Mouse (Mus musculus): ENCODE results near the gene Ucp1. TPM values are rescaled to one million over a fixed set of nuclear protein-coding genes. Genes with fewer than 3 reads are reported as not detected.

The Ucp1 gene
- polyA plus RNA-seq, 2 experiments from 2014 or later, result not detected

DNA sequence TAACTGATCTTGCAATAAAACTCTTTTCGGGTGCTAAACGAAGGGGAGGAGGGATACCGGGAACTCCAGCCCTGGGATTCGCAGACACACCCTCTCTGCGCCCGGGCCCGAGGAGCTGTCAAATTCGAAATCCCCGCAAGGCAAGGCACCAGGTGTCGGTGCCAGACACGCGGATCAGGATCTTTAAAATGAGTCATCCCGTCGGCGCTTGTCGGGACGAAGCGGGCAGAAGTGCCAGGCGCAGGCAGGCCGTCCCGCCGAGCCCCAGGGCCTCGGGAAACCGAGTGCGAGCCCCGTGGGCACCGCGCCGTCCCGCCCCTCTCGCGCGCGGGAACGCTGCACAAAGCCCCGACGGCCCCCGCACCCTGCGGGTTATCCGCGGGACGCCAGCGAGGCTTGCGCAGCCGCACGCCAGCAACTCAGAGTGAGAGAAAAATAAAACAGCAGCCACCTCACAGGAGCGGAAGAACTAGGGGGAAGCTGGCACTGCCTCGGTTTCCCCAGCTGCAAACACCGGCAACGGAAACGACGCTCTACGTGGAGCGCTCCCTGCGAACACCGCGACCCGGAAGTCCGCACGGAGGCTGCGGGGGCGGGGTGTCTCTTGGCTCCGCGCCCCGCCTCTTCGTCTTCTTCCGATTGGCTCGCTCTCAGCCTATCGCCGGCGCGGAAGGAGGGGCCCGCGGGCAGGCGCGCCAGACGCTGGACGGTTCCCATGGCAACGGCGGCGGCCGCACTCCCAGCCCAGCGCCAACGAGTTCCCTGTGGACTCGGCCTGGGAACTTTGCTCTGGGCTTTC, 41.9 kb downstream of the Ucp1 start, which contains the start of gene Elmod2:
Gene Elmod2, minus strand, starts transcription at position 588 of the 799 bp plus-strand sequence.
- ATAC-seq, result peak; percentile 99

DNA sequence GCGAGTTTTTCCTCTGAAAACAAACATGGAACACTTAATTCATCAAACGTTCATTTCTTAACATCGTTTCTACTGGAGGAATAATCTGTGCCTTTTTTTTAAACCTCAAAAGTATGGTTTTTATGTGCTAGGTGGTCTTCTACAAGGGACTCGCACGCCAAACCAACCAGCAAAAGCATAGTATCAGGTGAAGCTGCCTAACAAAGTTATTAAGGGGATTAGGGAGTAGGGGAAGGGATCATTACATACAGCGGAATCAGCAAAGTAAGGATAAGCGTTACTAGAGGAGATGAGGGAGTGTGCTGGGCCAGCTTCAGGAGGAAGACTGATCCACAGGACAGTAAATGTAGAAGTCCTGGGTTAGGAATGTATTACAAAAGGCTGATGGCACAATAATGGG, 42.7 kb downstream of the Ucp1 start:
- ATAC-seq, result no peak

DNA sequence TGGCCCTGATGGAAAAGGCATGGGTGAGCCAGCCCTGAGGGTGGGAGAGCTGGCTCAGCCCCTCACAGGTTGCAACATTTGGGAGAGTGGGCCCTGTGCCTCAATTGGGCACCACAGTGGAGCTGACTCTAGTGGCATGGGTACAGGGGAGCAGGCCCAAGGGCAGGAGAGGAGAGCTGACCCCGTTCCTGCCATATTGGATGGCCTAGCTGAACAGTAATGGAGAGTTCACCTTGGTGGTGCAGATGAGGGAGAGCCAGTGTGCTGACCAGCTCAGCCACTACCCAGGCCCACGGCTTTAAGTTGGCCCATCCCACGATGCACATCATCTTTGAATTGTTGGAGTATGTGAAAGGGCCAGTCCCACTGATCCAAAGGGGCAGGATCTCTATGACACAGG, 51.9 kb downstream of the Ucp1 start:
- ATAC-seq, result no peak

DNA sequence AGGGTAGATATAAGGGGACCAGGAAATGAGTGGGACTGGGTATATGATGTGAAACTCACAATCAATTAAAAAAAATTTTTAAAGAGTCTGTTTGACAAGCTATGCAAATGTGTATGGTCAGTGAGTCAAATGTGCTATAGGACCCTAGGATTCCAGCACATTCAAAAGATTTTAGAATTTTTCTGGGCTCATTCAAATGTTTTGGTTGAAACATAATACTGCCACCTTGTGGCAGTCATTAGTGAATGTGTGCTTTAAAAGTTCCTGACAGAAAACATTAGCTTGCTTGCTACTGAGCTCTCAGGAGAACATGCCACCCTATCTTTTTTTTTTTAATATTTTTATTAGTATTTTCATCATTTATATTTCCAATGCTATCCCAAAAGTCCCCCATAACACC, 52.5 kb downstream of the Ucp1 start:
- ATAC-seq, result no peak

Other genes with a start within 250 kb of the Ucp1 start
- gene Tbc1d9, start 125.0 kb upstream of the Ucp1 start, polyA plus RNA-seq (2017; shearing (Covaris generic)), result under 1 TPM; 0.09 to 0.14 TPM
- gene Gm10645, start 124.2 kb upstream of the Ucp1 start, polyA plus RNA-seq (2017; shearing (Covaris generic)), result not detected
- 10 to 100 TPM; 12.0 TPM for gene Elmod2, start 42.1 kb downstream of the Ucp1 start, polyA plus RNA-seq (2017; shearing (Covaris generic))
- not detected for gene Mgat4d, start 58.1 kb downstream of the Ucp1 start, polyA plus RNA-seq (2017; shearing (Covaris generic))
- not detected for gene Clgn, start 99.5 kb downstream of the Ucp1 start, polyA plus RNA-seq (2017; shearing (Covaris generic))
- 10 to 100 TPM; 28.3 to 38.3 TPM for gene Scoc, start 168.0 kb downstream of the Ucp1 start, polyA plus RNA-seq (2017; shearing (Covaris generic))
- gene Olfr370, start 245.4 kb downstream of the Ucp1 start, polyA plus RNA-seq (2017; shearing (Covaris generic)), result under 1 TPM in 1 of 2 experiments, not detected in 1; 0.07 TPM

Data from CD4-positive, CD25-positive, alpha-beta regulatory T cell, adult 4 months (primary cell).